Mouse (Mus musculus): ENCODE measurements around the gene Pgrmc2. TPM values are rescaled to one million over a fixed set of nuclear protein-coding genes. Genes with fewer than 3 reads are reported as not detected.

Pgrmc2 gene
- polyA plus RNA-seq, 1 experiment from 2014 or later, result 44.2 TPM

GRCm38 (mm10) chr3:41031286-41032210 lies 51.3 kb downstream of the Pgrmc2 start:
- ATAC-seq (ENCODE audit: insufficient read depth, low FRiP score, low read depth), result no peak
- 72% methylated on average over 12 of the region's 12 CpGs for WGBS
- H3K4me3 ChIP-seq (replicated peaks), result no peak overlapping the region
- no peaks in the 10 kb centered on the region for H3K4me1 ChIP-seq
- no peaks in the 10 kb centered on the region for H3K36me3 ChIP-seq
- no peak overlapping the region for H3K4me2 ChIP-seq
- no peaks in the 10 kb centered on the region for H3K9me3 ChIP-seq
- no peak overlapping the region for H3K27ac ChIP-seq
- no peak overlapping the region for H3K9ac ChIP-seq
- no peaks in the 10 kb centered on the region for H3K27me3 ChIP-seq (replicated peaks)

- WGBS, result 81% methylated on average over 1 of the region's 1 CpGs
These were observed 52.1 kb downstream of the Pgrmc2 start for GRCm38 (mm10) chr3:41030705-41031104.

GRCm38 (mm10) chr3:41021980-41022379 lies 60.9 kb downstream of the Pgrmc2 start:
- 68% methylated on average over 6 of the region's 6 CpGs for WGBS
- H3K9me3 ChIP-seq, result no peaks in the 10 kb centered on the region
- H3K9ac ChIP-seq, result no peak overlapping the region
- H3K27ac ChIP-seq, result no peak overlapping the region
- no peak overlapping the region for H3K4me3 ChIP-seq (replicated peaks)
- H3K4me2 ChIP-seq, result no peak overlapping the region
- no peaks in the 10 kb centered on the region for H3K4me1 ChIP-seq
- no peaks in the 10 kb centered on the region for H3K36me3 ChIP-seq
- ATAC-seq (ENCODE audit: insufficient read depth, low FRiP score, low read depth), result no peak
- no peaks in the 10 kb centered on the region for H3K27me3 ChIP-seq (replicated peaks)

More at GRCm38 (mm10) chr3:41030705-41031104, 52.1 kb downstream of the Pgrmc2 start:
- Histone ChIP-seq H3K27me3 (replicated peaks) (no peaks in the 10 kb centered on the region), H3K4me1 (no peaks in the 10 kb centered on the region), H3K4me2 (no peak overlapping the region), H3K4me3 (replicated peaks) (no peak overlapping the region), H3K27ac (no peak overlapping the region), H3K9ac (no peak overlapping the region), H3K9me3 (no peaks in the 10 kb centered on the region), H3K36me3 (no peaks in the 10 kb centered on the region)
- ATAC-seq (ENCODE audit: insufficient read depth, low FRiP score, low read depth), result no peak

GRCm38 (mm10) chr3:41020687-41021086 lies 62.2 kb downstream of the Pgrmc2 start:
- Histone ChIP-seq H3K27me3 (replicated peaks) (no peaks in the 10 kb centered on the region), H3K4me1 (no peaks in the 10 kb centered on the region), H3K9me3 (no peaks in the 10 kb centered on the region), H3K4me2 (no peak overlapping the region), H3K9ac (no peak overlapping the region), H3K27ac (no peak overlapping the region), H3K36me3 (no peaks in the 10 kb centered on the region), H3K4me3 (replicated peaks) (no peak overlapping the region)
- 86% methylated on average over 7 of the region's 7 CpGs for WGBS
- ATAC-seq (ENCODE audit: insufficient read depth, low FRiP score, low read depth), result no peak

- Histone ChIP-seq H3K36me3 (no peaks in the 10 kb centered on the region), H3K9ac (no peak overlapping the region), H3K9me3 (no peaks in the 10 kb centered on the region), H3K27ac (no peak overlapping the region), H3K4me1 (no peaks in the 10 kb centered on the region), H3K4me2 (no peak overlapping the region), H3K4me3 (replicated peaks) (no peak overlapping the region), H3K27me3 (replicated peaks) (no peaks in the 10 kb centered on the region)
- WGBS, result 44% methylated on average over 3 of the region's 3 CpGs
- ATAC-seq (ENCODE audit: insufficient read depth, low FRiP score, low read depth), result no peak
These were observed 64.7 kb downstream of the Pgrmc2 start for GRCm38 (mm10) chr3:41018022-41018608.

Other genes starting within 250 kb of the Pgrmc2 start
- 5.7 and 6.3 TPM in 2 replicates for gene Mfsd8, start 236.2 kb downstream of the Pgrmc2 start, polyA plus RNA-seq (2015; fragmentation: Nextera tagmentation; extraction: Ambion mirVana)
- gene Abhd18, start 236.1 kb downstream of the Pgrmc2 start, polyA plus RNA-seq (2015; fragmentation: Nextera tagmentation; extraction: Ambion mirVana), result 7.9 and 8.9 TPM in 2 replicates
- gene 1700034I23Rik, start 180.5 kb downstream of the Pgrmc2 start, polyA plus RNA-seq (2015; fragmentation: Nextera tagmentation; extraction: Ambion mirVana), result 0.19 and 0.23 TPM in 2 replicates
- gene Larp1b, start 133.2 kb downstream of the Pgrmc2 start, polyA plus RNA-seq (2015; fragmentation: Nextera tagmentation; extraction: Ambion mirVana), result 8.1 and 10.1 TPM in 2 replicates

All from stomach, embryonic 15.5 days (tissue).